Mouse (Mus musculus): Measurements from ENCODE around the gene Thrap3.

DNA sequence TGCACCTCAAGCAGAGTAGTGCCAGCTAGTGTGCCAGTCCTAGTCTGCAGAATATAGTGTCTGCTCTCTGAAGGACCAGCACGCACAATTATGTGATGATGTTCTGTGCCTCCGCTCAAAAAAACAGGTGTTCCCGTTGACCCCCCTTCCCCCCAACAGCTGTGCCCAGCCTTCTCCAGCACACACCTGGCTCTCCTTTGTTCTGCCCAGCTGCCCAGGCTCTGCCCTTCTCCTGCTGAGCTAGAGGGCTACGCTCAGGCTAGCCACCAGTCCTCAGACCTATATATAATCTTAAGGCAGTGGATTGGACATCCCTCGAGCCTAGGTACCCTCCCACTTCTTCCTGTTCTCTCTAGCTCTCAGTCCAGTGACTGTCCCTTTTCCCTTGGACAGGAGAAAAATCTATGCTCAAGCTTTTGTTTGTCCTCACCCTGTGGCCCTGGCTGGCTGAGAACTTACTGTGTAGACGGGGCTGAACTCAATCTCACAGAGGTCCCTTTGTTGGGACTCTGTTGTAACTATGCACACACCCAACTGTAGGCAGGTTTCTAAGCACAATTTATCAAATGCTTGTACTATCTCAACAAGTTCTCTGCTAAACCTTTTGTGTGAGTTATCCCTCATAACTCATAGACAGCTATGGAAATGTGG is 86.6 kb downstream of the Thrap3 start:
- no peak for TF ChIP-seq POLR2A (IDR thresholded peaks at IDR 0.05; ENCODE audit: low read depth, low read length)
- TF ChIP-seq CTCF (IDR thresholded peaks at IDR 0.05; ENCODE audit: borderline replicate concordance, insufficient read depth, low read length): no peak

Measured in embryonic fibroblast, embryonic 13.5 days (primary cell).